Mouse (Mus musculus) liver, postnatal 0 days (tissue): Measurements from ENCODE around the gene Txndc11.

Experiments
- CTCF ChIP-seq: sonication (generic); IDR thresholded peaks from 2 replicates; pipeline ENCODE4 v1.5.1; 2016; ENCODE audit warnings: antibody characterized with exemption, low read depth
- EP300 ChIP-seq: IDR thresholded peaks from 2 replicates; pipeline ENCODE4 v1.6.1; 2016; ENCODE audit warnings: antibody characterized with exemption, low read depth, mild to moderate bottlenecking

- TF ChIP-seq CTCF = no peak
- no peak for TF ChIP-seq EP300
Measured at GRCm38 (mm10) chr16:11125371-11125770, 9.1 kb downstream of the Txndc11 start.
